Mouse (Mus musculus): Measurements from ENCODE around the gene Vat1.
"Not testable (repeated sequence)": the region's sequence is repeated elsewhere in the genome, so short reads cannot be mapped to it uniquely, and the experiment has no call there.

Vat1 gene

GRCm38 (mm10) chr11:101465869-101466551 lies at the start of gene Vat1:
Gene Vat1, minus strand, starts transcription at chr11:101466230.
- peak; percentile 86 for DNase-seq (ENCODE audit: low read depth)

GRCm38 (mm10) chr11:101507090-101507489 lies 41.1 kb upstream of the Vat1 start:
- DNase-seq (ENCODE audit: low read depth), result no peak

- no peak for DNase-seq (ENCODE audit: low read depth)
Measured at GRCm38 (mm10) chr11:101506269-101506780, 40.3 kb upstream of the Vat1 start.

- no peak for DNase-seq (ENCODE audit: low read depth)
Measured at GRCm38 (mm10) chr11:101486126-101486525, 20.1 kb upstream of the Vat1 start.

GRCm38 (mm10) chr11:101485509-101486028 lies 19.5 kb upstream of the Vat1 start:
- no peak for DNase-seq (ENCODE audit: low read depth)

- peak; percentile 26 for DNase-seq (ENCODE audit: low read depth)
Measured at GRCm38 (mm10) chr11:101484814-101485213, 18.8 kb upstream of the Vat1 start.

- no peak for DNase-seq (ENCODE audit: low read depth)
Measured at GRCm38 (mm10) chr11:101484245-101484644, 18.2 kb upstream of the Vat1 start.

GRCm38 (mm10) chr11:101483804-101484203 lies 17.8 kb upstream of the Vat1 start:
- no peak for DNase-seq (ENCODE audit: low read depth)

GRCm38 (mm10) chr11:101480912-101481311 lies 14.9 kb upstream of the Vat1 start:
- no peak for DNase-seq (ENCODE audit: low read depth)

GRCm38 (mm10) chr11:101479171-101479635 lies 13.2 kb upstream of the Vat1 start:
- DNase-seq (ENCODE audit: low read depth), result no peak

GRCm38 (mm10) chr11:101477552-101478211 lies 11.7 kb upstream of the Vat1 start:
- no peak for DNase-seq (ENCODE audit: low read depth)

GRCm38 (mm10) chr11:101477194-101477551 lies 11.1 kb upstream of the Vat1 start:
- DNase-seq (ENCODE audit: low read depth), result no peak

- not testable (repeated sequence) for DNase-seq (ENCODE audit: low read depth)
Measured at GRCm38 (mm10) chr11:101476361-101476760, 10.3 kb upstream of the Vat1 start.

- DNase-seq (ENCODE audit: low read depth), result no peak
Measured at GRCm38 (mm10) chr11:101474298-101474697, 8.3 kb upstream of the Vat1 start.

GRCm38 (mm10) chr11:101473686-101474085 lies 7.7 kb upstream of the Vat1 start:
- DNase-seq (ENCODE audit: low read depth), result not testable (repeated sequence)

- DNase-seq (ENCODE audit: low read depth), result no peak
Measured at GRCm38 (mm10) chr11:101472336-101472735, 6.3 kb upstream of the Vat1 start.

GRCm38 (mm10) chr11:101471926-101472325 lies 5.9 kb upstream of the Vat1 start:
- no peak for DNase-seq (ENCODE audit: low read depth)

- no peak for DNase-seq (ENCODE audit: low read depth)
Measured at GRCm38 (mm10) chr11:101470206-101470605, 4.2 kb upstream of the Vat1 start.

GRCm38 (mm10) chr11:101469155-101469554 lies 3.1 kb upstream of the Vat1 start:
- DNase-seq (ENCODE audit: low read depth), result no peak

GRCm38 (mm10) chr11:101468731-101469130 lies 2.7 kb upstream of the Vat1 start:
- DNase-seq (ENCODE audit: low read depth), result no peak

- peak; percentile 37 for DNase-seq (ENCODE audit: low read depth)
Measured at GRCm38 (mm10) chr11:101468263-101468688, 2.2 kb upstream of the Vat1 start.

GRCm38 (mm10) chr11:101467477-101468262 lies 1.6 kb upstream of the Vat1 start:
- DNase-seq (ENCODE audit: low read depth), result peak; percentile 86

All from induced T-regulatory cell, adult 2 months (primary cell).